Mouse (Mus musculus) thymus, postnatal 36 days (tissue): ENCODE results near the gene Gm10945.

Source experiments
- DNase-seq, 2 experiments: peaks; one replicate each; pipeline ENCODE4 v3.0.0; 2022; ENCODE audit warnings: mixed read lengths in 2 of 2

Gene Gm10945

DNA sequence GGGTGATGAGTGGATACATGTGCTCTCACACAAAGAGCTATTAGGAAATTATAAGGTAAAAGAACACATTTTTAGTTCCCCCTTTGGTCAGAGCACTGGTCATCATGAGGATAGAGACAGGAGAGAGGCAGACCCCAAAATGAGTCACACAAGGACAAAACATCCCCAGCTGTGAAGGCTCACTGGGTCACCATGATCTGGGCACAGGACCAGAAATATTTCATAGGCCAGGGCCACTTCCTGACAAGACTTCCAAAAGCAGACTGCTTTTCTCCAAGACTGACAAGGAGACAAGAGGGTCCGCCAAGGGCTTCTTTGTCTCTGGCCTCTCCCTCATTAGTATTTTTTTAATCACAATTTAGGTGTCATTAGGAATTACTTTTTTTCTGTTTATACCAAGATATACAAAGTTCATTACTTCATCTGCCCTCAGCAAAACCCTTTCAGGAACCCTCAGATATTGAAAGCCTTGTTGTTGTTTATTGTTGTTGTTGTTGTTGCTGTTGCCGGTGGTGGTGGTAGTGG lies at the start of gene Gm10945:
TSS of gene Gm10945 (minus strand) at position 475 of the 525 bp plus-strand sequence.
- no peak for DNase-seq

DNA sequence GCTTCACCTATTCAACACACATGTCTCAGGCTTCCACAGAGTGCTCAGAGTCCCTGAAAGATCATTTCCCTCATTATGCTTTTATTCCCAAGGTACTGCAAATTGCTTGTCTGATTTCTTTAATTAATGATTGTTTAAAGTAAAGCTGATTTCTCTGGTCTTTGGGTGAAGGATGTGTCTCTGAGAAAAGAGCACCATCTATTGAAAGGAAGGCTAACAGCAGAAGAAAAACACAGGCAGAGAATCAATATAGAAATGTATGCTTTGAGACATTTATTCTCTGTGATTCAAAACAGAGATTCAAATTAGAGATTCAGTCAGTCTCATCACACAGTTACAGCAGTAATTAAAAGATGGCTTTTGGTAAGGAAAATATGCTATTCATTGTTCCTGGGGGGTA lies 28.7 kb upstream of the Gm10945 start:
- DNase-seq, result no peak

DNA sequence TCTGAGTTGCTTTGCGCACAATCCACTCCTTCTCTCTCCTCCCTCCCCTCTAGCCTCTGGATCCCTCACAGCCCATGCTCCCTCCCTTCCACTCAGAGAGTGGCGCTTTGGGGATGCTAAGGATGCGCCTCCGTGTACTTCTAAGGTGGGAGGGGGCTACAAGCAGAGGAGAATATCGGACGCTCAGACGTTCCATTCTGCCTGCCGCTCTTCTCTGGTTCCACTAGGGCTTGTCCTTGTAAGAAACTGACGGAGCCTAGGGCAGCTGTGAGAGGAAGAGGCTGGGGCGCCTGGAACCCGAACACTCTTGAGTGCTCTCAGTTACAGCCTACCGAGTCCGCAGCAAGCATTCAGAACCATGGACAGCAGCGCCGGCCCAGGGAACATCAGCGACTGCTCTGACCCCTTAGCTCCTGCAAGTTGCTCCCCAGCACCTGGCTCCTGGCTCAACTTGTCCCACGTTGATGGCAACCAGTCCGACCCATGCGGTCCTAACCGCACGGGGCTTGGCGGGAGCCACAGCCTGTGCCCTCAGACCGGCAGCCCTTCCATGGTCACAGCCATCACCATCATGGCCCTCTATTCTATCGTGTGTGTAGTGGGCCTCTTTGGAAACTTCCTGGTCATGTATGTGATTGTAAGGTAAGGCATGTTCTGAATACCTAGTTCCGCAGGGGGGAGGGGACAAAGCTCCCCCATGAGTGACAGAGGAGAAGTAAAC lies 27.1 kb upstream of the Gm10945 start:
- peak; percentile 4 for DNase-seq

DNA sequence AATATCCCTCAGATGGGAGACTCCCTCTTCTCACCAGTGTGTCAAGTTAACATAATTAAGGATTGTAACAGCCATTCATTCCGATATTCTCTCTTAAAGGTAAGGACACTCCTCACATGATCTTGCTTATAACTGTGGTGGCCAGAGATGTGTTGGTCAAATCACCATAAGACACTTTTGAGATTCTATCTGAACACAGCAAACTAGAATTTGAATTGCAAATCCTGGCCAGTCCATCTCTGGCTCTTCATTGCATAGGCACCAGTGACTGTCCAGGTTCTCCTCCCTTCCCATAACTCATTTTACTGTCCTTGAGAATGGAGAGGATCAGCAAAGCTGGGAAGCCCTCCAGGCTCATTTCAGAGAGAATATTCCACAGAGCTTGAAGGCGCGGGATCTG lies 3.4 kb downstream of the Gm10945 start, which contains the start of gene Oprm1:
TSS of gene Oprm1 (plus strand) at position 301 of the 400 bp plus-strand sequence.
- DNase-seq, result no peak

DNA sequence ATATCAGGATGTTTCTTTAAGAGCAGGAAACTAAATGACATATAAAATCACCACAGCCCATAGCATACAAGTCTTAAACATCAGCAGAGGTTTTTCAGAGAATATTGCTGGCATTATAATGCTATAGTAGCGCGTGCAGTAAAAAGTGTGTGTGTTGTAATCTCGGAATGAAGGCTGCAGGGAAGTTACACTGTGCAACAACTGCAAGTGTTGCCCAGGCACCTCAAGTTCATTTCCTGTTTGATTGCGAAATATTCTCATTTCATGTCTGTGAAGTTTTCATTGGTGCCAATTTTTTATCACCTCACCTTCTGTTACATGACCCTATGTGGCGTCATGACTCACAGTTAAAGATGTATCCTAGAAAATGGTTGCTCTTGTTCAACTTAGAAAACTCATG lies 8.2 kb downstream of the Gm10945 start:
- no peak for DNase-seq

DNA sequence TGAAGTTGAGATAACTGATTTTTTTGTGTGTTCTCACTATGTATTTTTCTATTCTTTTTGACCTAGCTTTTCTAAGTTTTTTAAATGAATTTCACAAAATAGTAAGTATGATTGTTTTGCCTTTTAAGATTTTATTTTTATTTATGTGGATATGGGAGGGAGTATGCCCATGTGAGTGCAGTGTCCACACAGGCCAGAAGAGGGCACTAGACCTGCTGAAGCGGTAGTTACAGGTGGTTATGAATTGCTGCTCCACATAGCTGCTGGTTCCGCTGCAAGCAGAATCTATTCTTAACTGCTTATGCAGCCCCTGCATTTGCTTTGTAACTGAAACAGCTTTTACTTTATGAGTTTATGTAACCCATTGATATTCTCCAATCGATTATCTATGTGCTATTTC lies 33.1 kb downstream of the Gm10945 start:
- DNase-seq, result no peak

DNA sequence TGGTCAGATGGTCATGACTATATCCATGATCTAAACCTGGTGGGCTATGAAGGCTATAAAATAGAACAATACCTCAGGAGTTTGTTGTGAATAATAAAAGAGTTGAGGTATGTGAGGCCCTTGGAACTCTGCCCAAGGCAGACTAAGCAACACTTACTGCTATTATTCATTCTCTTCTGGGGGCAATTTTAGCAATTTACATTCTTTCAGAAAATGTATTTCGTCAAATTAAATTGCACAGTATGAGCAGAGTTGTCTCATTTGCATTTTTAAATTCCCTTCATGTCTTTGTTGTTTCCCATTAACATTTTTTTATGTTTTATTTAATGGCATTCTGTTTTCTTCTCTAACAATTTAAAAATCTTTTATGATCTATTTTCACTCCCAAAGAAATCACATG lies 37.8 kb downstream of the Gm10945 start:
- DNase-seq, result no peak

DNA sequence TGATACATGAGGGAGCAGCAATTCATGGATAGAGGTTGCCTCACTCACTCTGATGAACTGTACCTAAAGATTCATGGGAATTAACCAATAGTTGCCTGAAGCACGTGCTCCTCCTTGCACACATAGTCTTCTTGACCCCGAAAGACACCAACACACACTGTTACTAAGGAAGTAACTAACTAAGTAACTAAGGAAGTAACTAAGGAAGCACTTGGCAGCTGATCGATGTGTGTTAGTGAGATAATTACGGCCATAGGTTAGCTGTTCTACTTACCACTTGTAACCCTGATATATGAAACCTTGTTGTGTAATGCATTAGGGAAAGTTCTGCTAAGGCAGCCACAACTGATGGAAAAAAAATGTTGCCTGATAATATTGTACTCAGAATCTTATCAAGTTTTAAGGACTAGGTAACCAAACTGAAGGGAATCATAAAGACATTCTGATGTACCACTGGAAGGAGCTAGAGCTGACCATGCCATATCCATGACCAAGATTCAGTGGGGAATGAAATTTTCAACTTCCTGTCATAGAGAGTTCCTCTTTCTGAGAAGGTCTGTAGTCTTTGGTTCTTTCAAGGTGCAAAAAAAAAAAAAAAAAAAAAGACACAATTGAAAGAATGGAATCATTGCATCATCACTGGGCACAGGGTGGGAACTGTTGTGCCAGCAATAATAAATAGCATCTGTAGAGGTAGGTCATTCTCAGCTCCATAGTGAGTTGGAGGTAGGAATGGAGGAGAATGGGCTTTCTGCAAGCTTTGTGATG lies 44.2 kb downstream of the Gm10945 start:
- DNase-seq, result no peak

DNA sequence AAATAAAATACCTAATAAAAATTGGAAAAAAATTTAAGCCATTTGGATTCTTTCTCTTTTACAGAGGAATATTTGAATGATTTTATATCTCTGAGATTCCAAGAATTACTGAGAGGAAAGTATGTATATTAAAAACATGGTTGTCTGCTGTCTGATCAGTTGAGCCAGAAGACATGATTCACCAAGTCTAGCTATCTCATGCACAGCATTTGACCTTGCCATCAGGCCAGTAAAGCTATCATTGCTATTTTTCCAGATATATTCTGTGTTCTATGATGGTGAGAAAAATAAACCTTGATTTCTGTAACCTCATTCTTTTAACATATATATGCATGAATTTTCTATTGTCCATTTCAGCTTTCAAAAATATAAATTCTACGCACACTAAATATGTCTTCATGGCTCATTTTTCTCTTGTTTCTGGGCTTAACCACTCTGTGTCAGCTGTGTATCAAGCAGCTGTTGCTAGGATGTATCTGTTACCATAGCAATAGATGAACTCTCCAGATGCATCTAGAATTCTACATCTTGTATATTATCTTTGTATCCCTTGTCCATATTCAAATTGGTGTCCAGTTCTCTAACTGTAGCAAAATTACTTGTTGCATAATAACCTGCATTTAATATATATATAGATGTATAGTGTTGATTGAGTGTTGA lies 56.2 kb downstream of the Gm10945 start:
- no peak for DNase-seq

DNA sequence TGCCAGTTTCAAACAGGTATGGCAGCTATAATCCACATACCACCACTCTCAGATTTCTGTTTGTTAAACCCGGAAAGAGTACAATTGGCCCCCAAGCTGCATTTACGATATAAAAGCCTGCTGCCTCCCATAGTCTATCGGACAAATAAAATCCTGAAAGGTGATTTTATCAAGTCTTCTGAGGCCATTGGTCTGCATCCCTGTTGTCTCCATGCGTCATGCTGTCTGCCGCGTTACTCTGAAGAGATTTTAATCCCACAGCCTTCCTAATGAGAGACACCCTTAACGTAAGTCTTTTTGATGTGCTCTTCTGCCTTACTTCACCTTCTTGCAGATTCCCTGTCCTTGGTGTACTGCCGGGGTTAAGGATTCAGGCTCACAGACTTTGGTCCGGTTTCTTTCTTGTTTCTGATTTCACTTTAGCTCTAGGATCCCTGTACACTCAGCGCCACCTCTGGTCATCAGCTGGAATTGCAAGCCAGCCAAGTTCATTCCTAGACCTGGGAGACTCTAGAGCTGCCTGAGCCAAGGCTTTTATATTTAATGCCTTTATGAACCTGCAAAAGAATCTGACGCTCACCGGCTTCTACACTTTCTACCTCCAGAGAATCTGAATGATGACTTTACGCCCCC lies 67.2 kb downstream of the Gm10945 start:
- DNase-seq, result peak in 1 of 2 experiments; percentile 1
